Mouse (Mus musculus) midbrain, embryonic 12.5 days (tissue): ENCODE results near the gene Cul4a. TPM values are rescaled to one million over a fixed set of nuclear protein-coding genes. Genes with fewer than 3 reads are reported as not detected.
A peak's percentile ranks its signal among the peaks of the same experiment; 100 is the strongest.

ENCODE experiments used
- ATAC-seq: fragments of 200-750 bp; cut with Nextera tagmentation; 2 replicates; pipeline ENCODE4 v1.8.0; 2017; ENCODE audit warnings: low read depth, moderate TSS enrichment, moderate library complexity; ENCODE audit not compliant: low FRiP score
- H3K27ac ChIP-seq: fragments of 300-500 bp; sonication (generic); replicated peaks from 2 replicates; pipeline ENCODE4 v1.5.1; 2016; ENCODE audit warnings: mild to moderate bottlenecking
- H3K27me3 ChIP-seq: fragments of 300-500 bp; sonication (generic); 2 replicates; pipeline ENCODE4 v1.6.1; 2016; ENCODE audit warnings: mild to moderate bottlenecking
- H3K36me3 ChIP-seq: fragments of 300-500 bp; sonication (generic); 2 replicates; pipeline ENCODE4 v1.6.1; 2016
- H3K4me1 ChIP-seq: fragments of 300-500 bp; sonication (generic); 2 replicates; pipeline ENCODE4 v1.6.1; 2016
- H3K4me2 ChIP-seq: fragments of 300-500 bp; sonication (generic); replicated peaks from 2 replicates; pipeline ENCODE4 v1.6.1; 2016; ENCODE audit warnings: mild to moderate bottlenecking, moderate library complexity
- H3K4me3 ChIP-seq: fragments of 300-500 bp; sonication (generic); 2 replicates; pipeline ENCODE4 v1.5.1; 2016; ENCODE audit warnings: mild to moderate bottlenecking
- H3K9ac ChIP-seq: fragments of 300-500 bp; sonication (generic); replicated peaks from 2 replicates; pipeline ENCODE4 v1.6.1; 2016; ENCODE audit warnings: mild to moderate bottlenecking, moderate library complexity
- H3K9me3 ChIP-seq: fragments of 300-500 bp; sonication (generic); 2 replicates; pipeline ENCODE4 v1.6.1; 2016; ENCODE audit warnings: mild to moderate bottlenecking
- WGBS: fragments of 180-500 bp; shearing (Covaris S2); methylation state at CpG from one replicate; pipeline ENCODE4 v1.1.7; 2016; 5-methylcytosine and 5-hydroxymethylcytosine counted together
- polyA plus RNA-seq: library from polyadenylated mRNA; unstranded; fragments of >200 nt; fragmentation: Nextera tagmentation; extraction: Ambion mirVana; gene quantifications from 2 replicates; pipeline ENCODE4 v1.2.1, GENCODE M21; 2016

The Cul4a gene
- polyA plus RNA-seq, 1 experiment from 2014 or later, result 86.1 TPM

DNA sequence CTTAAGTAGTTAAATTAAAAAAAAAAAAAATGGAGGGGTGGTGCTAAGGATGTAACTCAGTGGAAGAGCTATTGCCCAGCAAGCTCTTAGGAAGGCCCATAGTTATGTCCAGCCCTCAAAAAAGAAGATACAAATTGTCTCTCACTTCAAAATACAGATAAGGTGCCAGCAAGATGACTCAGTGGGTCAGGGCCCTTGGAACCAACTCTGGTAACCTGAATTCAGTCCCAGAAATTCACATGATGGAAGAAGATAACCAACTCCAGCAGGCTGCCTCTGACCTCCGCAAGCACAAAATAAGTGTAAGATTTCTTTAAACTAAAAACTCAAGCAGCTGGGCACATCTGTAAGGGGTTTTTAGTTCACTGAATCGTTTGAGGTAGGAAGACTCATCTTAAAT, 43.1 kb downstream of the Cul4a start:
- no peaks in the 10 kb centered on the region for H3K9me3 ChIP-seq
- H3K36me3 ChIP-seq, result peaks cover 53% of the 10 kb centered on the region
- no peak overlapping the region for H3K27ac ChIP-seq

DNA sequence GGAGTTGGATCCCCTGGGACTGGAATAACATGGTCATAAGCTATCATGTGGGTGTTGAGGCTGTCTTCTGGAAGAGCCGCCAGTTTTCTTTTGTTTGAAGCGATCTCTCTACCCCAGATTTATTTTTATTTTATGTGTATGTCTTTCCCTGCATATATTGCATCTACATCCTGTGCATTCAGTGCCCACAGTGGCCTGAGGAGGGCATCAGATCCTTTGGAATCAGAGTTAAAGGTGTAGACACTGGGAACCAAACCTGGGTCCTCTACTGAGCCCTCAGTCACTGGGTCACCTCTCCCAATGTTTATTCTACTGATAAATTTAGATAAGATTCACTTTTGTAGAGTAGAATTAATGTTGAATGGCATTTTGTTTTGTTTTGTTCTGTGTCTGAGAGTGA, 43.9 kb downstream of the Cul4a start:
- Histone ChIP-seq H3K27me3 (no peaks in the 10 kb centered on the region), H3K4me3 (no peak overlapping the region), H3K4me2 (no peak overlapping the region), H3K9ac (no peak overlapping the region), H3K27ac (no peak overlapping the region), H3K4me1 (no peaks in the 10 kb centered on the region), H3K36me3 (peaks cover 47% of the 10 kb centered on the region), H3K9me3 (no peaks in the 10 kb centered on the region)
- 90% methylated on average over 2 of the region's 2 CpGs for WGBS
- ATAC-seq, result no peak

More for the DNA sequence above, 43.1 kb downstream of the Cul4a start:
- H3K4me3 ChIP-seq, result no peak overlapping the region
- H3K9ac ChIP-seq, result no peak overlapping the region
- no peaks in the 10 kb centered on the region for H3K27me3 ChIP-seq
- H3K4me2 ChIP-seq, result no peak overlapping the region
- H3K4me1 ChIP-seq, result no peaks in the 10 kb centered on the region
- ATAC-seq, result no peak
- WGBS, result 89% methylated on average over 2 of the region's 2 CpGs

DNA sequence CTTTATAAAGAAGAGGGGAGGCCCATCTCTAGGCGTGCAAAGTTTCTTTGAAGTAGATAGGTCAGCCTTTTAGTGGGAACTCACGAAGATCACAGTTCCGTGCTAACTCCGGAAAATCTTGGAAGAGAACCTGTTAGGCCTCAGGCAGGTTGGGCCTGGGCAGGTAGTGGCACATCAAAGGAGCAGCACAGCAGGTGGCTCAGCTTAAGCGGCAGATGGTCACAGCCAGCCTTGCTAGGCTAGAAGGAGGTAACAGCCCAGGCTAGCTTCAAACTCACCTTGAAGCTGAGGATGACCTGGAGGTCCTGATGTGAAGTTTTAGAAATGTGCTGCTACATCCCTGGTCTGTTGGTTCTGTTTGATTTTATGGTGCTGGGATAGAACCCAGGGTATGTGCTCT, 44.4 kb downstream of the Cul4a start:
- Histone ChIP-seq H3K4me3 (no peak overlapping the region), H3K9me3 (no peaks in the 10 kb centered on the region), H3K27ac (no peak overlapping the region), H3K4me1 (no peaks in the 10 kb centered on the region), H3K9ac (no peak overlapping the region), H3K27me3 (no peaks in the 10 kb centered on the region), H3K4me2 (no peak overlapping the region), H3K36me3 (peaks cover 41% of the 10 kb centered on the region)
- no peak for ATAC-seq
- 61% methylated on average over 5 of the region's 5 CpGs for WGBS

- no peak overlapping the region for H3K4me3 ChIP-seq
- 79% methylated on average over 2 of the region's 2 CpGs for WGBS
- peaks cover 31% of the 10 kb centered on the region for H3K36me3 ChIP-seq
- no peaks in the 10 kb centered on the region for H3K9me3 ChIP-seq
- ATAC-seq, result no peak
- no peaks in the 10 kb centered on the region for H3K4me1 ChIP-seq
- no peak overlapping the region for H3K4me2 ChIP-seq
- H3K27me3 ChIP-seq, result no peaks in the 10 kb centered on the region
- no peak overlapping the region for H3K9ac ChIP-seq
- no peak overlapping the region for H3K27ac ChIP-seq
These were observed 45.5 kb downstream of the Cul4a start for GRCm38 (mm10) chr8:13150929-13151328.

DNA sequence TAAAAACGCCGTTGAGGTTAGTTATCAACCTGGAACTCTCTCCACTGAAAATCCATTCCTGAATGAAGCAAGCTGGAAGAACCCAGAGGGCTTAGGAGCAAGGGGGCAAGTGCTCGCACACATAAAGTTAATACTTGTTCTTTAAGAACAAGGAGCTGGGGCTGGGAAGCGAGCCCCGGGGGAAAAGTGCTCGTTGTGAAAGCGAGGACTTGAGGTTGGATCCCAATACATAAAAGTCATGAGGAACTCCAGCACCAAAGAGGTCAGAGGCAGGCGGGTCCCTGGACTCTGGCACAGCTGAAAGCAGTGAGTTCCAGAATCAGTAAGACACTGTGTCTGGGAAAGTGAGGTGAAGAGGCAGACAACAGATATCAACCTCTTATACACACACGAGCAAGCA, 48.7 kb downstream of the Cul4a start:
- 80% methylated on average over 9 of the region's 9 CpGs for WGBS
- Histone ChIP-seq H3K4me2 (no peak overlapping the region), H3K36me3 (peaks cover 5% of the 10 kb centered on the region)

DNA sequence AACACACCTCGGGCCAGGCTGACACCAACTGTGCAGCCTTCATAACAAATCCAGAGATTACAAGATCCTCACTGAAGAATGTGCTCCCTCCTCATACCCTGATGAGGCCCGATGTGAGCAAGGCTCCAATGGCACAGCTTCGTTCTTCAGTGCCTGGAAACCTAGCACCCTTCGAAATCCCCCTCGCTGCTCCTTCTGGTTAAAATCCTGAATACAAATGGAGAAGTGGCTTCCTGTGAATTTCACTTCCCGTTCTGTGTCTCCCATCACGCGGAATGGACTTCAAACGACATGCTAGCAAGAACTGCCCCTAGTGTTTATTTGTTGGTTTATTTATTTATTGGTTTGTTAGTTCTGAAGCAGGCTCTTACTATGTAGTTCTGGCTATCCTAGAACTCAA, 49.9 kb downstream of the Cul4a start:
- no peak overlapping the region for H3K4me3 ChIP-seq
- no peak overlapping the region for H3K4me2 ChIP-seq
- H3K27me3 ChIP-seq, result no peaks in the 10 kb centered on the region
- no peak for ATAC-seq
- H3K27ac ChIP-seq, result no peak overlapping the region
- 74% methylated on average over 9 of the region's 9 CpGs for WGBS
- H3K9ac ChIP-seq, result 0 out of 2 replicates have a peak overlapping the region, but pooled peaks have one; percentile 2
- no peaks in the 10 kb centered on the region for H3K9me3 ChIP-seq
- peaks cover 12% of the 10 kb centered on the region for H3K4me1 ChIP-seq
- no peaks in the 10 kb centered on the region for H3K36me3 ChIP-seq

More for the DNA sequence above, 48.7 kb downstream of the Cul4a start:
- Histone ChIP-seq H3K4me1 (0 out of 2 replicates have a peak, but pooled peaks cover 4% of the 10 kb centered on the region), H3K27ac (no peak overlapping the region), H3K9me3 (no peaks in the 10 kb centered on the region), H3K4me3 (no peak overlapping the region), H3K27me3 (no peaks in the 10 kb centered on the region), H3K9ac (no peak overlapping the region)
- ATAC-seq, result no peak

DNA sequence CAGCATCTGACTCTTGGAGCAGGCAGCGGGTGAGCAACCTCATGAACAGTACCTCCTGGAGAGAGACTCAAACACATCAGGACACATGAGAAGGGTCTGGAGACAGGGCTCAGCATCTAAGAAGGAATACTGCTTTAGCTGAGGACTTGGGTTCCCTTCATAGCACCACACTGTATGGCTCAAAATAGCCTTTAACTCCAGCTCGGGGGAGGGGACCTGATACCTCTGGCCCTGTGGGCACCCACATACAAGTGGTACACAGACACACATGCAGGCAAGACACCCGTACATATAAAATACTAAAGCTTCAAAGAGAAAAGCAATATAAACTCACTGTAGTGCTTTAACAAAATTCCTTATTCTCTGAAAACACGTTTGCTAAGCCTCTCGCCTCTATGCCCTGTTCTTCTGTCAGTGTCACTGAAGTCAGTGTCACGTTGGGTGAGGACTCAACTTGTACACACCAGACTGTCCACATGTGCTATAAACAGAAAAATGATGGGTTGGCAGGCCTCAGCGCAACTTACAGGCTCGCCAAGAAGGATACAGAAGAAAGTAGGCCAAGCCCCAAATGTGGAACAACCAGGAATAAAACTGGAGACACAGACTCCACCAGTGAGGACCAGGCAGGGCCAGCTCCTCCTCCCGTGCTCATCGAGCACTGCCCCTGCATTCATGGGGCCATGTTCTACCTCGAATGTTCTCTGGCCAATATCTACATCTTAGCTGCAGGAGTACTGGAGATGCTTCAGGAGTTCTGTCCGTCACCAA, 51.1 kb downstream of the Cul4a start:
- 79% methylated on average over 12 of the region's 12 CpGs for WGBS
- Histone ChIP-seq H3K27me3 (no peaks in the 10 kb centered on the region), H3K4me3 (no peak overlapping the region), H3K4me1 (peaks cover 16% of the 10 kb centered on the region), H3K36me3 (no peaks in the 10 kb centered on the region), H3K27ac (no peak overlapping the region), H3K9ac (no peak overlapping the region), H3K4me2 (no peak overlapping the region), H3K9me3 (no peaks in the 10 kb centered on the region)
- no peak for ATAC-seq

- H3K9ac ChIP-seq, result peak within 1 kb of the TSS; percentile 98
- no peaks in the 10 kb centered on the region for H3K9me3 ChIP-seq
- H3K36me3 ChIP-seq, result 0 out of 2 replicates have a peak, but pooled peaks cover 2% of the 10 kb centered on the region
- ATAC-seq, result peak; percentile 97
- H3K4me1 ChIP-seq, result peaks cover 19% of the 10 kb centered on the region
- peak within 1 kb of the TSS; percentile 73 for H3K27ac ChIP-seq
- peak within 1 kb of the TSS; percentile 93 for H3K4me2 ChIP-seq
- H3K27me3 ChIP-seq, result no peaks in the 10 kb centered on the region
- H3K4me3 ChIP-seq, result peak within 1 kb of the TSS; percentile 98
- WGBS, result 2% methylated on average over 35 of the region's 50 CpGs
These were observed 53.4 kb downstream of the Cul4a start, which contains the start of gene Lamp1 for GRCm38 (mm10) chr8:13158718-13159376. TSS of gene Lamp1 (plus strand) at chr8:13159161.

- peak overlapping the region; percentile 98 for H3K9ac ChIP-seq
- ATAC-seq, result peak; percentile 72
- WGBS, result under 1% methylated on average over 42 of the region's 49 CpGs
- H3K27ac ChIP-seq, result peak overlapping the region; percentile 73
- peak overlapping the region; percentile 93 for H3K4me2 ChIP-seq
- H3K9me3 ChIP-seq, result no peaks in the 10 kb centered on the region
- 0 out of 2 replicates have a peak, but pooled peaks cover 2% of the 10 kb centered on the region for H3K36me3 ChIP-seq
- H3K4me1 ChIP-seq, result peaks cover 19% of the 10 kb centered on the region
- peak overlapping the region; percentile 98 for H3K4me3 ChIP-seq
- H3K27me3 ChIP-seq, result no peaks in the 10 kb centered on the region
These were observed 54.0 kb downstream of the Cul4a start for GRCm38 (mm10) chr8:13159377-13159881.

DNA sequence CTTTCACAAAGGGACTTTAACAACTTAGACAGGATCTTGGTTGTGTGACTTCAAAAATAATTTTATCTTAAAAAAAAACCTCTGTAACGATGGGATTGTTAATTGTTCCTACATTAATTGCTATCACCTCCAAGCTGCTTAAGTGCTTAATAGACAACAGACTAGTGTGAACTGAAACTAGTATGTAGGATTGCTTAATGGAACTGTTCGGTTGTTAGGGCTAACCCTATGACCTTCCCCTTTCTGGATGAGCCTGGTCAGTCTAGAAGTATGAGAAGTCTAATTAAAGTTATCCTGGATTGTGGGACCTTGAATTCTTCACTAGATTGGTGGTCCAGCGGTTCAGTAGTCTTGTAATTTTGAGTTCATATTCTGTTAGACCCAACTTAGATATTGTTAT, 55.3 kb downstream of the Cul4a start:
- peaks cover 19% of the 10 kb centered on the region for H3K4me1 ChIP-seq
- H3K9me3 ChIP-seq, result no peaks in the 10 kb centered on the region
- 90% methylated on average over 3 of the region's 3 CpGs for WGBS
- ATAC-seq, result no peak
- no peak overlapping the region for H3K4me3 ChIP-seq
- 0 out of 2 replicates have a peak, but pooled peaks cover 2% of the 10 kb centered on the region for H3K36me3 ChIP-seq
- H3K4me2 ChIP-seq, result peak overlapping the region; percentile 93
- H3K9ac ChIP-seq, result no peak overlapping the region
- H3K27ac ChIP-seq, result no peak overlapping the region
- no peaks in the 10 kb centered on the region for H3K27me3 ChIP-seq

- Histone ChIP-seq H3K9ac (0 out of 2 replicates have a peak overlapping the region, but pooled peaks have one; percentile 17), H3K27ac (no peak overlapping the region), H3K27me3 (no peaks in the 10 kb centered on the region), H3K4me1 (peaks cover 19% of the 10 kb centered on the region), H3K4me3 (no peak overlapping the region), H3K36me3 (peaks cover 14% of the 10 kb centered on the region; the same call in 1 of the 2 replicates), H3K9me3 (no peaks in the 10 kb centered on the region), H3K4me2 (no peak overlapping the region)
- 83% methylated on average over 6 of the region's 6 CpGs for WGBS
- ATAC-seq, result no peak
These were observed 56.7 kb downstream of the Cul4a start for GRCm38 (mm10) chr8:13162098-13162497.

- Histone ChIP-seq H3K9me3 (no peaks in the 10 kb centered on the region), H3K9ac (no peak overlapping the region), H3K4me2 (no peak overlapping the region), H3K27me3 (no peaks in the 10 kb centered on the region), H3K36me3 (peaks cover 28% of the 10 kb centered on the region), H3K27ac (no peak overlapping the region), H3K4me3 (no peak overlapping the region), H3K4me1 (peaks cover 17% of the 10 kb centered on the region)
- no peak for ATAC-seq
- 95% methylated on average over 1 of the region's 1 CpGs for WGBS
These were observed 58.1 kb downstream of the Cul4a start for GRCm38 (mm10) chr8:13163563-13163962.
